Mouse (Mus musculus) activated CD4-positive, CD25-positive, alpha-beta regulatory T cell, adult 4 months (primary cell): ENCODE data around the gene Cers2. TPM values are rescaled to one million over a fixed set of nuclear protein-coding genes. Genes with fewer than 3 reads are reported as not detected.

ENCODE experiments used
- polyA plus RNA-seq, 2 experiments: library from polyadenylated mRNA; unstranded; fragments of 100-300 nt; shearing (Covaris generic); gene quantifications; one replicate each; pipeline ENCODE4 v1.2.1; 2017

Cers2 gene
- polyA plus RNA-seq, 2 experiments from 2014 or later, result 139 to 172 TPM

Other genes starting within 250 kb of the Cers2 start
- gene Pip5k1a, start 207.9 kb upstream of the Cers2 start, polyA plus RNA-seq, result 10 to 100 TPM; 15.5 to 21.5 TPM
- 10 to 100 TPM; 64.5 to 64.8 TPM for gene Vps72, start 203.8 kb upstream of the Cers2 start, polyA plus RNA-seq
- 1 to 10 TPM; 2.5 to 3.7 TPM for gene Tmod4, start 190.3 kb upstream of the Cers2 start, polyA plus RNA-seq
- 10 to 100 TPM; 67.2 to 99.2 TPM for gene Scnm1, start 180.8 kb upstream of the Cers2 start, polyA plus RNA-seq
- 10 to 100 TPM; 21.1 to 22.9 TPM for gene Lysmd1, start 180.7 kb upstream of the Cers2 start, polyA plus RNA-seq
- 100 to 1,000 TPM; 216 to 232 TPM for gene Tnfaip8l2, start 172.4 kb upstream of the Cers2 start, polyA plus RNA-seq
- not detected for gene Sema6c, start 154.3 kb upstream of the Cers2 start, polyA plus RNA-seq
- 10 to 100 TPM; 31.0 to 34.7 TPM for gene Gabpb2, start 96.9 kb upstream of the Cers2 start, polyA plus RNA-seq
- gene Cdc42se1, start 86.1 kb upstream of the Cers2 start, polyA plus RNA-seq, result 100 to 1,000 TPM; 258 to 260 TPM
- 10 to 100 TPM; 21.2 to 31.5 TPM for gene Mllt11, start 82.6 kb upstream of the Cers2 start, polyA plus RNA-seq
- 1 to 10 TPM in 1 of 2 experiments, under 1 TPM in 1; 0.40 to 1.1 TPM for gene Gm128, start 73.2 kb upstream of the Cers2 start, polyA plus RNA-seq
- not detected for gene Bnipl, start 63.6 kb upstream of the Cers2 start, polyA plus RNA-seq
- gene Mindy1, start 33.4 kb upstream of the Cers2 start, polyA plus RNA-seq, result 10 to 100 TPM; 19.3 to 21.6 TPM
- gene Prune1, start 32.7 kb upstream of the Cers2 start, polyA plus RNA-seq, result 1 to 10 TPM; 6.3 to 9.7 TPM
- under 1 TPM in 1 of 2 experiments, not detected in 1; 0.83 TPM for gene Anxa9, start 7.6 kb upstream of the Cers2 start, polyA plus RNA-seq
- gene Setdb1, start 42.4 kb downstream of the Cers2 start, polyA plus RNA-seq, result 10 to 100 TPM; 16.9 to 25.5 TPM
- gene 4930558C23Rik, start 88.0 kb downstream of the Cers2 start, polyA plus RNA-seq, result not detected
- gene Arnt, start 119.6 kb downstream of the Cers2 start, polyA plus RNA-seq, result 10 to 100 TPM; 24.2 to 29.9 TPM
- gene Ctsk, start 184.5 kb downstream of the Cers2 start, polyA plus RNA-seq, result not detected
- 100 to 1,000 TPM; 365 to 472 TPM for gene Ctss, start 212.0 kb downstream of the Cers2 start, polyA plus RNA-seq
- not detected for gene Hormad1, start 244.9 kb downstream of the Cers2 start, polyA plus RNA-seq